Mouse (Mus musculus) intestine, embryonic 15.5 days (tissue): ENCODE results near the gene 4933405L10Rik. TPM values are rescaled to one million over a fixed set of nuclear protein-coding genes. Genes with fewer than 3 reads are reported as not detected.

Experiments used
- ATAC-seq: fragments of 200-750 bp; cut with Nextera tagmentation; 2 replicates; pipeline ENCODE4 v1.8.0; 2017; ENCODE audit warnings: moderate TSS enrichment, moderate library complexity
- H3K27ac ChIP-seq: fragments of 300-500 bp; sonication (generic); 2 replicates; pipeline ENCODE4 v1.5.1; 2015; ENCODE audit warnings: mild to moderate bottlenecking, inconsistent platforms
- H3K27me3 ChIP-seq: fragments of 300-500 bp; sonication (generic); replicated peaks from 2 replicates; pipeline ENCODE4 v1.6.1; 2015; ENCODE audit warnings: inconsistent platforms
- H3K36me3 ChIP-seq: fragments of 300-500 bp; sonication (generic); 2 replicates; pipeline ENCODE4 v1.6.1; 2015; ENCODE audit warnings: inconsistent platforms
- H3K4me1 ChIP-seq: fragments of 300-500 bp; sonication (generic); replicated peaks from 2 replicates; pipeline ENCODE4 v1.6.1; 2015; ENCODE audit warnings: inconsistent platforms
- H3K4me2 ChIP-seq: fragments of 300-500 bp; sonication (generic); replicated peaks from 2 replicates; pipeline ENCODE4 v1.6.1; 2015; ENCODE audit warnings: mild to moderate bottlenecking, inconsistent platforms
- H3K4me3 ChIP-seq: fragments of 300-500 bp; sonication (generic); replicated peaks from 2 replicates; pipeline ENCODE4 v1.5.1; 2015; ENCODE audit warnings: inconsistent platforms
- H3K9ac ChIP-seq: fragments of 300-500 bp; sonication (generic); 2 replicates; pipeline ENCODE4 v1.6.1; 2015; ENCODE audit warnings: inconsistent platforms
- H3K9me3 ChIP-seq: fragments of 300-500 bp; sonication (generic); 2 replicates; pipeline ENCODE4 v1.6.1; 2016; ENCODE audit warnings: inconsistent platforms
- WGBS: fragments of 180-500 bp; shearing (Covaris S2); methylation state at CpG from one replicate; pipeline ENCODE4 v1.1.7; 2015; 5-methylcytosine and 5-hydroxymethylcytosine counted together
- polyA plus RNA-seq: library from polyadenylated mRNA; unstranded; fragments of >200 nt; fragmentation: Nextera tagmentation; extraction: Ambion mirVana; gene quantifications from 2 replicates; pipeline ENCODE4 v1.2.1, GENCODE M21; 2015

4933405L10Rik gene
- polyA plus RNA-seq, result 0.13 TPM in 1 of 2 replicates, not detected in the other

- Histone ChIP-seq H3K9ac (peak within 1 kb of the TSS; percentile 57), H3K4me2 (peak within 1 kb of the TSS; percentile 98), H3K27me3 (no peaks in the 10 kb centered on the region), H3K4me3 (peak within 1 kb of the TSS; percentile 78), H3K27ac (no peak within 1 kb of the TSS), H3K4me1 (peaks cover 9% of the 10 kb centered on the region; the same call in 1 of the 2 replicates), H3K36me3 (peaks cover 10% of the 10 kb centered on the region; the same call in 1 of the 2 replicates), H3K9me3 (no peaks in the 10 kb centered on the region)
- under 1% methylated on average over 55 of the region's 55 CpGs for WGBS
- ATAC-seq, result peak; percentile 84
These were observed at the start of gene 4933405L10Rik, which contains the start of gene Enkd1 for GRCm38 (mm10) chr8:105707498-105708403. 4933405L10Rik (plus strand) TSS chr8:105707655. Enkd1 (minus strand) TSS chr8:105708210.

DNA sequence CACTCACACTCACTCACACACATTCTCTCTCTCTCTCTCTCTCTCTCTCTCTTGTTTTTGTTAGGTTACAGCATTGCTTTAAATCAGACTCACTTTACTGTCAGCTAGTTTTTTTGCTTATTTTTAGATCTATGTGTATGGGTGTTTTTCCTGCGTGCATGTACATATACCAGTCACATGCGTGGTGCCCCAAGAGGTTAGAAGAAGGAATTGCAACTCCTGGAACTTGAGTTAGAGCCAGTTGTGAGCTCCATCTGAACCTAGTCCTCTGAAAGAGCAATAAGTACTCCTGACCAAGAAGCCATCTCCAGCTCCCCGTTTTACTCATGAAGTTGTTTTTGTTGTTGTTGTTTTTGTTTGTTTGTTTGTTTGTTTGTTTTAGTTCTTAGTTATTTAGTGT lies 46.3 kb upstream of the 4933405L10Rik start:
- no peak overlapping the region for H3K27ac ChIP-seq
- no peaks in the 10 kb centered on the region for H3K4me1 ChIP-seq
- no peak for ATAC-seq
- H3K36me3 ChIP-seq, result peaks cover 7% of the 10 kb centered on the region
- H3K27me3 ChIP-seq, result no peaks in the 10 kb centered on the region
- H3K4me3 ChIP-seq, result no peak overlapping the region
- H3K4me2 ChIP-seq, result no peak overlapping the region
- H3K9me3 ChIP-seq, result no peaks in the 10 kb centered on the region
- H3K9ac ChIP-seq, result no peak overlapping the region
- 75% methylated on average over 3 of the region's 3 CpGs for WGBS

DNA sequence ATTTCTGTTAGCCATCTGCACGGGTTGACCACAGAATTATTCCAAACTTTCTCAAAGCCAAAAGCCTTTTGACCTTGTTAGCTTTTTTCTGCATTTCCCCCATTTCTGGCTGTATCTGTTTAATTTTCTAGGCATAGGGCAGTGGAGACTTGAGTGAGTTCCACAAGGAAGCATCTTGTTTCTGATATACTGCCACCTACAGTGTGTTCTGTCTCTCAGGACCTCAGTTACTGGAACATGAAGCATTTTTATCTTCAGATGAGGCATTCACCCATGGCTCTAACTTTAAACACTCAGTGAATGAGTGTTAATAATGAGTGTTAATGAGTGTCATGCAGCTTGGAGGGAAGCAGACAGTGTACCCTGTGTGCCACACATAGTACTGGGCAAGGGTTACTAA lies 29.6 kb upstream of the 4933405L10Rik start:
- H3K4me2 ChIP-seq, result no peak overlapping the region
- no peak overlapping the region for H3K27ac ChIP-seq
- peaks cover 46% of the 10 kb centered on the region for H3K36me3 ChIP-seq
- no peak overlapping the region for H3K4me3 ChIP-seq
- 79% methylated on average over 1 of the region's 1 CpGs for WGBS
- H3K27me3 ChIP-seq, result no peaks in the 10 kb centered on the region
- H3K9ac ChIP-seq, result no peak overlapping the region
- no peaks in the 10 kb centered on the region for H3K9me3 ChIP-seq
- H3K4me1 ChIP-seq, result no peaks in the 10 kb centered on the region
- no peak for ATAC-seq

DNA sequence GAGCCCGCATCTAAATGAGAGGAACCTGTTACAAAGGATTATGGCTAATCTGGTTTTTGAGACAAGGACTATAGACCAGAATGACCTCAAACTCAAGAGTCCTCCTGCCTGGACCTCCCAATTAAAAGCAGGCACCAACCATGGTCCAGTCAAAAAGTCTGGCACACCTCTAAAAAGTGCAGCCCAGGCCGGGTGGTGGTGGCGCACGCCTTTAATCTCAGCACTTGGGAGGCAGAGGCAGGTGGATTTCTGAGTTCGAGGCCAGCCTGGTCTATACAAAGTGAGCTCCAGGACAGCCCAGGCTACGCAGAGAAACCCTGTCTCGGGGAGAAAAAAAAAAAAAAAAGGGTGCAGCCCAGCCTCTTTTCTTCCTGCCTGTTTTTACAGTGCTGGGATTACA lies 22.1 kb upstream of the 4933405L10Rik start:
- ATAC-seq, result no peak
- WGBS, result 77% methylated on average over 7 of the region's 7 CpGs
- H3K27ac ChIP-seq, result no peak overlapping the region
- H3K36me3 ChIP-seq, result peaks cover 24% of the 10 kb centered on the region
- H3K27me3 ChIP-seq, result no peaks in the 10 kb centered on the region
- H3K9ac ChIP-seq, result no peak overlapping the region
- no peak overlapping the region for H3K4me3 ChIP-seq
- H3K4me1 ChIP-seq, result peaks cover 9% of the 10 kb centered on the region; the same call in 1 of the 2 replicates
- H3K9me3 ChIP-seq, result no peaks in the 10 kb centered on the region
- peak overlapping the region; percentile 52 for H3K4me2 ChIP-seq

- WGBS, result 9% methylated on average over 26 of the region's 26 CpGs
- peak; percentile 56 for ATAC-seq
- no peaks in the 10 kb centered on the region for H3K9me3 ChIP-seq
These were observed 21.6 kb upstream of the 4933405L10Rik start, which contains the start of gene Carmil2 for GRCm38 (mm10) chr8:105685796-105686308. Carmil2 (plus strand) TSS chr8:105686274.

DNA sequence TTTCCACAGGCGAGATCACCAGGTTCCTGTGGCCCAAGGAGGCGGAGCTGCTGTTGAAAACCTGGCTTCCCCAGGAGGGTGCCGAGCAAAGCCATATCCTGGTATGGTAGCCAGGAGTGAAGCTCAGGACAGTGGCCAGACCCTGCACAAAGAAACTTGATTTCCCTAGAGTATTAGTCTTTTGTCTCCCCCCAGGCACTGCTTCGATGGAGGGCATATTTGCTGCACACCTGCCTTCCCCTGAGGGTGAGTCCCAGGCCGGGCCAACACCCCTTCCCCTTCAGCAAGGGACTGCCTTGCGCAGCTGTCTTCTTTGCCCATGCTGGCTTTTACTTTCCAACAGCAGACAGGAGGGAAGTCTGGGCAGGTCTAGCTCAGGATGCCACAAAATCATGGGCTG lies 20.9 kb upstream of the 4933405L10Rik start:
- peaks cover 15% of the 10 kb centered on the region; the same call in 1 of the 2 replicates for H3K36me3 ChIP-seq
- no peaks in the 10 kb centered on the region for H3K9me3 ChIP-seq
- H3K4me1 ChIP-seq, result peaks cover 9% of the 10 kb centered on the region; the same call in 1 of the 2 replicates
- H3K4me3 ChIP-seq, result no peak overlapping the region
- H3K4me2 ChIP-seq, result 0 out of 2 replicates have a peak overlapping the region, but pooled peaks have one; percentile 52
- no peak for ATAC-seq
- H3K27me3 ChIP-seq, result no peaks in the 10 kb centered on the region
- 72% methylated on average over 6 of the region's 6 CpGs for WGBS
- H3K27ac ChIP-seq, result no peak overlapping the region
- no peak overlapping the region for H3K9ac ChIP-seq

More at GRCm38 (mm10) chr8:105685796-105686308, 21.6 kb upstream of the 4933405L10Rik start, which contains the start of gene Carmil2:
- Histone ChIP-seq H3K27ac (no peak within 1 kb of the TSS), H3K27me3 (no peaks in the 10 kb centered on the region), H3K4me1 (peaks cover 9% of the 10 kb centered on the region; the same call in 1 of the 2 replicates), H3K9ac (peak within 1 kb of the TSS; percentile 26; the same call in 1 of the 2 replicates), H3K4me3 (peak within 1 kb of the TSS; percentile 9), H3K36me3 (peaks cover 18% of the 10 kb centered on the region), H3K4me2 (peak within 1 kb of the TSS; percentile 52)

GRCm38 (mm10) chr8:105687512-105687911 lies 19.9 kb upstream of the 4933405L10Rik start:
- no peaks in the 10 kb centered on the region for H3K9me3 ChIP-seq
- H3K36me3 ChIP-seq, result peaks cover 11% of the 10 kb centered on the region; the same call in 1 of the 2 replicates
- no peak for ATAC-seq
- H3K4me3 ChIP-seq, result no peak overlapping the region
- 69% methylated on average over 8 of the region's 8 CpGs for WGBS
- no peak overlapping the region for H3K4me2 ChIP-seq
- H3K9ac ChIP-seq, result no peak overlapping the region
- no peak overlapping the region for H3K27ac ChIP-seq
- H3K4me1 ChIP-seq, result peaks cover 9% of the 10 kb centered on the region; the same call in 1 of the 2 replicates
- H3K27me3 ChIP-seq, result no peaks in the 10 kb centered on the region

DNA sequence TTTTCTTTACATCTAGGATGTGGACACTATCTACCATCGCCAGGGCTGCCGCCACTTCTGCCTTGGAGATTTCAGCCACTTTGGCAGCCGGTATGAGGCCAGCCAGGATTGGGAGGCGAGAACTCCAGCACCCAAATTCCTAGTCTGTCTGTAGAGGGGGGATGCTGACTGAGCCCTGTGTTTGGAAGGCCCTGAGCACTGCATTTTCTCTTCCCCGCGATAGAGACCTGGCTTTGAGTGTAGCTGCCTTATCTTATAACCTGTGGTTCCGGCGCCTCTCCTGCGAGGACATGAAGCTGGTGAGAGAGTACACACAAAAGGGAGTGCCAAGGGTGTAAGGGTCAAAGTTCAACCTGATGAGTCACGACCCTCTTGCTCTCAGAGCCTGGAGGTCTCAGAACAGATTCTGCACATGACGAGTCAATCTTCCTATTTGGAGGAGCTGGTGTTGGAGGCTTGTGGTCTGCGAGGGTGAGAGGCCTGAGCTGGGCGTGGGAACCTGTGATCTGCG lies 19.2 kb upstream of the 4933405L10Rik start:
- Histone ChIP-seq H3K36me3 (peaks cover 4% of the 10 kb centered on the region; the same call in 1 of the 2 replicates), H3K4me3 (no peak overlapping the region), H3K27ac (no peak overlapping the region), H3K9me3 (no peaks in the 10 kb centered on the region), H3K4me1 (peaks cover 9% of the 10 kb centered on the region; the same call in 1 of the 2 replicates), H3K9ac (no peak overlapping the region), H3K27me3 (no peaks in the 10 kb centered on the region), H3K4me2 (0 out of 2 replicates have a peak overlapping the region, but pooled peaks have one; percentile 1)
- ATAC-seq, result peak; percentile 46; the same call in 1 of the 2 replicates
- 54% methylated on average over 14 of the region's 14 CpGs for WGBS

- 69% methylated on average over 35 of the region's 35 CpGs for WGBS
These were observed 18.0 kb upstream of the 4933405L10Rik start for GRCm38 (mm10) chr8:105689256-105689982.

GRCm38 (mm10) chr8:105689983-105690360 lies 17.5 kb upstream of the 4933405L10Rik start:
- peaks cover 21% of the 10 kb centered on the region for H3K4me1 ChIP-seq

More at GRCm38 (mm10) chr8:105689256-105689982, 18.0 kb upstream of the 4933405L10Rik start:
- H3K27ac ChIP-seq, result no peak overlapping the region
- no peak overlapping the region for H3K4me3 ChIP-seq
- no peaks in the 10 kb centered on the region for H3K36me3 ChIP-seq
- no peaks in the 10 kb centered on the region for H3K9me3 ChIP-seq
- ATAC-seq, result no peak
- H3K9ac ChIP-seq, result no peak overlapping the region
- no peak overlapping the region for H3K4me2 ChIP-seq
- 0 out of 2 replicates have a peak, but pooled peaks cover under 1% of the 10 kb centered on the region for H3K27me3 ChIP-seq
- H3K4me1 ChIP-seq, result peaks cover 19% of the 10 kb centered on the region

DNA sequence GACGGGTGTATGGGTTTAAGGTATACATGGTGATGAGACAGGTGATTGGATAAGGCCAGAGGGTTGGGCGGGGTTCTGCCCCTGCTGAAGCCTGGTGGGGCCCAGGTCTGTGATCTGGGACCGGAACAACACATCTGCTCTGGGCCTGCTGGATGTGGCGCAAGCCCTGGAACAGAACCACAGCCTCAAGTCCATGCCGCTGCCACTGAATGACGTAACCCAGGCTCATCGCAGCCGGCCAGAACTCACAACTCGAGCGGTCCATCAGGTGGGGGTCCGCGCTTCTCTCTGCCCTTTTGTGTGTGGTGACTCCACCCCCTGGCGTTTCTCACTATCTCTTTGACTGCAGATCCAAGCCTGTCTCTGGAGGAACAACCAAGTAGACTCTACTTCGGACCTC lies 16.5 kb upstream of the 4933405L10Rik start:
- no peak for ATAC-seq
- Histone ChIP-seq H3K36me3 (no peaks in the 10 kb centered on the region), H3K9me3 (no peaks in the 10 kb centered on the region), H3K27me3 (0 out of 2 replicates have a peak, but pooled peaks cover 4% of the 10 kb centered on the region), H3K4me2 (no peak overlapping the region), H3K9ac (no peak overlapping the region), H3K27ac (no peak overlapping the region), H3K4me3 (no peak overlapping the region), H3K4me1 (peaks cover 18% of the 10 kb centered on the region)
- WGBS, result 67% methylated on average over 14 of the region's 14 CpGs

More at GRCm38 (mm10) chr8:105689983-105690360, 17.5 kb upstream of the 4933405L10Rik start:
- Histone ChIP-seq H3K9ac (no peak overlapping the region), H3K36me3 (no peaks in the 10 kb centered on the region), H3K4me2 (no peak overlapping the region), H3K27me3 (0 out of 2 replicates have a peak, but pooled peaks cover 4% of the 10 kb centered on the region), H3K4me3 (no peak overlapping the region), H3K27ac (no peak overlapping the region), H3K9me3 (no peaks in the 10 kb centered on the region)
- WGBS, result 86% methylated on average over 9 of the region's 9 CpGs
- ATAC-seq, result no peak
